ENCODE assay signal across 7 mouse cellular contexts in genomic region chr2:35621796-35622195, GRCm38 (mm10).
DNase-seq lines count a peak whose midpoint lies in the region; ATAC-seq and TF ChIP-seq lines count a peak whose summit lies in the region.

No protein-coding gene starts in this region.

- H3K27ac ChIP-seq in forebrain, embryonic 15.5 days (replicated peaks) = no peak overlapping the region
- H3K27ac ChIP-seq in hindbrain, embryonic 14.5 days = peak overlapping the region; percentile 22; the same call in 1 of the 2 replicates
- H3K27ac ChIP-seq in midbrain, postnatal 0 days (ENCODE audit: low read depth, low read length) = no peak overlapping the region

- peak overlapping the region; percentile 60 for H3K4me3 ChIP-seq in forebrain, embryonic 15.5 days
- H3K4me3 ChIP-seq in hindbrain, embryonic 14.5 days (replicated peaks; ENCODE audit: low read length) = peak overlapping the region; percentile 49
- peak overlapping the region; percentile 40 for H3K4me3 ChIP-seq in midbrain, postnatal 0 days (ENCODE audit: low read depth, low read length)

- peak overlapping the region; percentile 63 for H3K9ac ChIP-seq in forebrain, embryonic 15.5 days (replicated peaks)
- H3K9ac ChIP-seq in hindbrain, embryonic 14.5 days = peak overlapping the region; percentile 73
- H3K9ac ChIP-seq in midbrain, postnatal 0 days (replicated peaks; ENCODE audit: low read length, poor library complexity, severe bottlenecking) = peak overlapping the region; percentile 55

- no peak for TF ChIP-seq CTCF in midbrain, postnatal 0 days (IDR thresholded peaks at IDR 0.05)

- peaks cover 66% of the 10 kb centered on the region for H3K4me1 ChIP-seq in forebrain, embryonic 15.5 days
- H3K4me1 ChIP-seq in hindbrain, embryonic 14.5 days (replicated peaks; ENCODE audit: control insufficient read depth, insufficient read depth, low read length) = peaks cover 29% of the 10 kb centered on the region
- H3K4me1 ChIP-seq in midbrain, postnatal 0 days (ENCODE audit: insufficient read depth, low read length) = peaks cover 11% of the 10 kb centered on the region; the same call in 1 of the 2 replicates

- H3K36me3 ChIP-seq in forebrain, embryonic 15.5 days = no peaks in the 10 kb centered on the region
- no peaks in the 10 kb centered on the region for H3K36me3 ChIP-seq in hindbrain, embryonic 14.5 days (replicated peaks; ENCODE audit: control insufficient read depth, insufficient read depth)
- no peaks in the 10 kb centered on the region for H3K36me3 ChIP-seq in midbrain, postnatal 0 days (ENCODE audit: insufficient read depth, low read length)

- H3K9me3 ChIP-seq in forebrain, embryonic 15.5 days = no peaks in the 10 kb centered on the region
- no peaks in the 10 kb centered on the region for H3K9me3 ChIP-seq in hindbrain, embryonic 14.5 days (ENCODE audit: control insufficient read depth, low read length)
- no peaks in the 10 kb centered on the region for H3K9me3 ChIP-seq in midbrain, postnatal 0 days (ENCODE audit: low read length)

- peak overlapping the region; percentile 94 for H3K4me2 ChIP-seq in forebrain, embryonic 15.5 days (replicated peaks)
- H3K4me2 ChIP-seq in hindbrain, embryonic 14.5 days (replicated peaks) = peak overlapping the region; percentile 91
- peak overlapping the region; percentile 84 for H3K4me2 ChIP-seq in midbrain, postnatal 0 days (ENCODE audit: low read depth, low read length, poor library complexity, severe bottlenecking)

- DNase-seq in adrenal gland, adult 18-20 months (ENCODE audit: low spot score in 2 of 2) = peak; percentile 57 to 60
- DNase-seq in cerebellum, adult 18-20 months = peak; percentile 90 to 94
- no peak for DNase-seq in hindbrain, embryonic 14.5 days (ENCODE audit: low spot score)
- peak; percentile 72 for DNase-seq in liver
- DNase-seq in midbrain, postnatal 0 days (ENCODE audit: low spot score) = peak; percentile 65
- DNase-seq in urinary bladder, postnatal 14 days (ENCODE audit: low spot score) = peak; percentile 59

- ATAC-seq in forebrain, embryonic 15.5 days (replicated peaks) = peak; percentile 78
- ATAC-seq in hindbrain, embryonic 14.5 days (ENCODE audit: low FRiP score) = peak; percentile 76
- ATAC-seq in midbrain, postnatal 0 days (ENCODE audit: low FRiP score) = peak; percentile 65

- H3K27me3 ChIP-seq in forebrain, embryonic 15.5 days = no peaks in the 10 kb centered on the region
- H3K27me3 ChIP-seq in hindbrain, embryonic 14.5 days (ENCODE audit: control insufficient read depth, insufficient read depth, low read length) = no peaks in the 10 kb centered on the region
- peaks cover 5% of the 10 kb centered on the region; the same call in 1 of the 2 replicates for H3K27me3 ChIP-seq in midbrain, postnatal 0 days (ENCODE audit: insufficient read depth, low read length)

- WGBS in forebrain, embryonic 15.5 days = 2% methylated on average over 38 of the region's 41 CpGs
- WGBS in hindbrain, embryonic 14.5 days = 2% methylated on average over 36 of the region's 41 CpGs
- 3% methylated on average over 31 of the region's 41 CpGs for WGBS in midbrain, postnatal 0 days
